Mouse (Mus musculus) spleen, postnatal 10 days (tissue): ENCODE data around the gene Pigl.
"Not testable (repeated sequence)": the region's sequence is repeated elsewhere in the genome, so short reads cannot be mapped to it uniquely, and the experiment has no call there.

Source experiments
- DNase-seq, 2 experiments: peaks; one replicate each; pipeline ENCODE4 v3.0.0; 2021 to 2022; ENCODE audit warnings: low spot score in 2 of 2

Gene Pigl

GRCm38 (mm10) chr11:62458276-62458724 lies at the start of gene Pigl, which contains the start of gene Ncor1:
TSS of gene Pigl (plus strand) at chr11:62458460.
TSS of gene Ncor1 (minus strand) at chr11:62458541.
- DNase-seq = peak; percentile 83 to 85

- DNase-seq = no peak
These were observed 49.4 kb upstream of the Pigl start for GRCm38 (mm10) chr11:62408848-62409247.

- no peak for DNase-seq
These were observed 48.6 kb upstream of the Pigl start for GRCm38 (mm10) chr11:62409611-62410010.

GRCm38 (mm10) chr11:62415026-62415425 lies 43.2 kb upstream of the Pigl start:
- DNase-seq = no peak

GRCm38 (mm10) chr11:62424525-62424924 lies 33.7 kb upstream of the Pigl start:
- DNase-seq = no peak

- DNase-seq = no peak
These were observed 32.0 kb upstream of the Pigl start for GRCm38 (mm10) chr11:62426266-62426665.

GRCm38 (mm10) chr11:62427105-62427504 lies 31.2 kb upstream of the Pigl start:
- peak; percentile 43 to 75 for DNase-seq

- DNase-seq = no peak
These were observed 26.0 kb upstream of the Pigl start for GRCm38 (mm10) chr11:62432211-62432610.

GRCm38 (mm10) chr11:62440670-62441315 lies 17.5 kb upstream of the Pigl start:
- no peak for DNase-seq

- no peak for DNase-seq
These were observed 12.5 kb upstream of the Pigl start for GRCm38 (mm10) chr11:62445799-62446198.

GRCm38 (mm10) chr11:62448971-62449370 lies 9.3 kb upstream of the Pigl start:
- no peak for DNase-seq

- no peak for DNase-seq
These were observed 3.1 kb upstream of the Pigl start for GRCm38 (mm10) chr11:62455193-62455592.

GRCm38 (mm10) chr11:62456021-62456482 lies 2.2 kb upstream of the Pigl start:
- DNase-seq = no peak

GRCm38 (mm10) chr11:62456483-62457172 lies 1.6 kb upstream of the Pigl start:
- peak; percentile 64 to 81 for DNase-seq

GRCm38 (mm10) chr11:62457241-62457890 lies 894 bp upstream of the Pigl start:
- DNase-seq = peak; percentile 88 to 92

- DNase-seq = no peak
These were observed 379 bp upstream of the Pigl start for GRCm38 (mm10) chr11:62457891-62458270.

GRCm38 (mm10) chr11:62458780-62459179 lies 520 bp downstream of the Pigl start:
- DNase-seq = no peak

- not testable (repeated sequence) for DNase-seq
These were observed 4.3 kb downstream of the Pigl start for GRCm38 (mm10) chr11:62462529-62462928.

GRCm38 (mm10) chr11:62463225-62463915 lies 5.1 kb downstream of the Pigl start:
- DNase-seq = no peak

GRCm38 (mm10) chr11:62464696-62465095 lies 6.4 kb downstream of the Pigl start:
- peak; percentile 25 to 27 for DNase-seq

GRCm38 (mm10) chr11:62465849-62466248 lies 7.6 kb downstream of the Pigl start:
- no peak for DNase-seq

- no peak for DNase-seq
These were observed 8.3 kb downstream of the Pigl start for GRCm38 (mm10) chr11:62466546-62466945.
